Mouse (Mus musculus) embryonic stem cell, embryonic (primary cell): ENCODE measurements around the gene Cggbp1.

Experiments
- CTCF ChIA-PET, 4 experiments: fragments of 300-600 bp in 2 of 4; fragments of 350-600 bp in 2 of 4; sonication (Branson Sonifier 250); formaldehyde crosslinking; loops; one replicate each; lab custom pipeline; 2022; ENCODE audit warnings: inconsistent platforms in 2 of 4; lab: Charles Lee
- POLR2A ChIA-PET, 4 experiments: fragments of 300-600 bp in 2 of 4; fragments of 350-600 bp in 2 of 4; sonication (Branson Sonifier 250); formaldehyde crosslinking; loops; one replicate each; lab custom pipeline; 2022; ENCODE audit warnings: antibody characterized with exemption in 4 of 4, inconsistent platforms in 1 of 4; lab: Charles Lee

The Cggbp1 gene

GRCm38 (mm10) chr16:64856946-64857345 lies 5.2 kb downstream of the Cggbp1 start:
- ChIA-PET CTCF (interaction anchor here in 1 of 4 experiments (0.6 kb wide), 1 partner anchor 17 kb away, joined by 3 read pairs; no protein-coding TSS in a partner anchor), POLR2A (interaction anchor here in 2 of 4 experiments (0.9 to 18.3 kb wide), 8 partner anchors 10 to 32 kb away, joined by 3 to 239 read pairs (median 4); no protein-coding TSS in a partner anchor)

- CTCF ChIA-PET, result interaction anchor here in 1 of 4 experiments (0.6 kb wide), 2 partner anchors 8 to 20 kb away, joined by 3 read pairs; no protein-coding TSS in a partner anchor
- POLR2A ChIA-PET, result interaction anchor here in 2 of 4 experiments (0.6 to 2.1 kb wide), 8 partner anchors 8 to 21 kb away, joined by 3 to 20 read pairs (median 4); partner anchors contain the start of genes Cggbp1 (in 2 of the 2) and Zfp654 (in 2 of the 2)
Observed at GRCm38 (mm10) chr16:64865841-64866240, 14.0 kb downstream of the Cggbp1 start.

GRCm38 (mm10) chr16:64868613-64869012 lies 16.8 kb downstream of the Cggbp1 start:
- ChIA-PET CTCF (interaction anchor here in 3 of 4 experiments (0.6 to 1.0 kb wide), 3 partner anchors 23 to 177 kb away, joined by 3 to 4 read pairs (median 3); no protein-coding TSS in a partner anchor), POLR2A (interaction anchor here in 3 of 4 experiments (0.7 to 9.3 kb wide), 9 partner anchors 11 to 101 kb away, joined by 3 to 239 read pairs (median 13); partner anchors contain the start of genes Cggbp1 (in 2 of the 3) and Zfp654 (in 2 of the 3))

- POLR2A ChIA-PET, result interaction anchor here in 3 of 4 experiments (0.6 to 9.3 kb wide), 11 partner anchors 7 to 102 kb away, joined by 3 to 239 read pairs (median 13); partner anchors contain the start of genes Cggbp1 (in 2 of the 3) and Zfp654 (in 2 of the 3)
Observed at GRCm38 (mm10) chr16:64869621-64870020, 17.8 kb downstream of the Cggbp1 start.

GRCm38 (mm10) chr16:64872296-64872695 lies 20.5 kb downstream of the Cggbp1 start:
- POLR2A ChIA-PET, result interaction anchor here (0.6 to 9.3 kb wide), 11 partner anchors 8 to 252 kb away, joined by 3 to 239 read pairs (median 33); partner anchors contain the start of genes Cggbp1 (in 2 of the 4) and Zfp654 (in 2 of the 4)
- CTCF ChIA-PET, result interaction anchor here in 2 of 4 experiments (0.6 to 0.7 kb wide), 2 partner anchors 9 to 25 kb away, joined by 4 to 17 read pairs; no protein-coding TSS in a partner anchor

More at GRCm38 (mm10) chr16:64869621-64870020, 17.8 kb downstream of the Cggbp1 start:
- CTCF ChIA-PET, result interaction anchor here in 1 of 4 experiments (1.0 kb wide), 1 partner anchor 24 kb away, joined by 3 read pairs; no protein-coding TSS in a partner anchor

GRCm38 (mm10) chr16:64872841-64873240 lies 21.0 kb downstream of the Cggbp1 start:
- CTCF ChIA-PET, result interaction anchor here in 2 of 4 experiments (1.5 to 1.6 kb wide), 2 partner anchors 12 to 27 kb away, joined by 5 read pairs; no protein-coding TSS in a partner anchor
- POLR2A ChIA-PET, result interaction anchor here (0.6 to 9.3 kb wide), 23 partner anchors 8 to 481 kb away, joined by 3 to 239 read pairs (median 6); partner anchors contain the start of genes 4930453N24Rik (in 2 of the 4), Cggbp1 (in 2 of the 4) and Zfp654 (in 2 of the 4)

- CTCF ChIA-PET, result interaction anchor here in 2 of 4 experiments (0.6 to 1.6 kb wide), 7 partner anchors 8 to 153 kb away, joined by 3 to 5 read pairs (median 4); partner anchors contain the start of genes Cggbp1 (in 1 of the 2) and Zfp654 (in 1 of the 2)
- POLR2A ChIA-PET, result interaction anchor here (0.7 to 9.3 kb wide), 30 partner anchors 9 to 481 kb away, joined by 3 to 239 read pairs (median 6); partner anchors contain the start of genes Zfp654 (in 4 of the 4), Cggbp1 (in 3 of the 4) and 4930453N24Rik (in 2 of the 4)
Observed at GRCm38 (mm10) chr16:64873416-64874305, 21.9 kb downstream of the Cggbp1 start.

GRCm38 (mm10) chr16:64875384-64875783 lies 23.6 kb downstream of the Cggbp1 start:
- ChIA-PET CTCF (no interaction called here), POLR2A (interaction anchor here (0.7 to 9.3 kb wide), 12 partner anchors 9 to 224 kb away, joined by 3 to 239 read pairs (median 21); partner anchors contain the start of genes Cggbp1 (in 2 of the 4), Zfp654 (in 2 of the 4) and 4930453N24Rik (in 1 of the 4))

- ChIA-PET POLR2A (interaction anchor here (0.6 to 6.2 kb wide), 8 partner anchors 9 to 104 kb away, joined by 3 to 117 read pairs (median 4); partner anchors contain the start of genes Cggbp1 (in 2 of the 4), Zfp654 (in 2 of the 4) and 4930453N24Rik (in 1 of the 4)), CTCF (no interaction called here)
Observed at GRCm38 (mm10) chr16:64875822-64876221, 24.0 kb downstream of the Cggbp1 start.

GRCm38 (mm10) chr16:64876631-64877265 lies 25.0 kb downstream of the Cggbp1 start:
- CTCF ChIA-PET, result interaction anchor here in 2 of 4 experiments (0.6 to 1.9 kb wide), 2 partner anchors 22 to 494 kb away, joined by 5 to 11 read pairs; no protein-coding TSS in a partner anchor
- POLR2A ChIA-PET, result interaction anchor here (0.6 to 6.2 kb wide), 19 partner anchors 8 to 685 kb away, joined by 3 to 117 read pairs (median 4); partner anchors contain the start of genes Cggbp1 (in 3 of the 4), Zfp654 (in 3 of the 4) and Chmp2b (in 1 of the 4)

GRCm38 (mm10) chr16:64877314-64877713 lies 25.5 kb downstream of the Cggbp1 start:
- ChIA-PET CTCF (interaction anchor here in 1 of 4 experiments (1.9 kb wide), 1 partner anchor 21 kb away, joined by 11 read pairs; no protein-coding TSS in a partner anchor), POLR2A (interaction anchor here in 3 of 4 experiments (0.7 to 6.2 kb wide), 10 partner anchors 8 to 685 kb away, joined by 3 to 117 read pairs (median 6); partner anchors contain the start of genes Cggbp1 (in 3 of the 3), Zfp654 (in 3 of the 3) and Chmp2b (in 1 of the 3))

GRCm38 (mm10) chr16:64878611-64879132 lies 26.9 kb downstream of the Cggbp1 start:
- ChIA-PET CTCF (interaction anchor here (0.7 to 1.1 kb wide), 7 partner anchors 27 to 108 kb away, joined by 3 to 6 read pairs (median 3); partner anchors contain the start of genes 4930453N24Rik (in 1 of the 4) and Zfp654 (in 1 of the 4)), POLR2A (interaction anchor here (0.8 to 6.2 kb wide), 13 partner anchors 9 to 108 kb away, joined by 3 to 117 read pairs (median 4); partner anchors contain the start of genes Cggbp1 (in 2 of the 4), Zfp654 (in 2 of the 4) and 4930453N24Rik (in 1 of the 4))

GRCm38 (mm10) chr16:64879735-64880134 lies 27.9 kb downstream of the Cggbp1 start:
- ChIA-PET POLR2A (interaction anchor here in 3 of 4 experiments (0.6 to 6.2 kb wide), 11 partner anchors 9 to 498 kb away, joined by 3 to 117 read pairs (median 4); partner anchors contain the start of genes Cggbp1 (in 2 of the 3) and Zfp654 (in 2 of the 3)), CTCF (no interaction called here)

GRCm38 (mm10) chr16:64880986-64881385 lies 29.2 kb downstream of the Cggbp1 start:
- CTCF ChIA-PET, result no interaction called here
- POLR2A ChIA-PET, result interaction anchor here in 2 of 4 experiments (0.6 to 6.2 kb wide), 7 partner anchors 9 to 47 kb away, joined by 3 to 117 read pairs (median 4); partner anchors contain the start of genes Cggbp1 (in 2 of the 2) and Zfp654 (in 2 of the 2)

GRCm38 (mm10) chr16:64881442-64881841 lies 29.6 kb downstream of the Cggbp1 start:
- ChIA-PET CTCF (no interaction called here), POLR2A (interaction anchor here in 2 of 4 experiments (0.6 to 6.2 kb wide), 5 partner anchors 12 to 47 kb away, joined by 3 to 117 read pairs (median 20); partner anchors contain the start of genes Cggbp1 (in 2 of the 2) and Zfp654 (in 2 of the 2))
